Mouse (Mus musculus): ENCODE measurements around the gene Wdr17.

DNA sequence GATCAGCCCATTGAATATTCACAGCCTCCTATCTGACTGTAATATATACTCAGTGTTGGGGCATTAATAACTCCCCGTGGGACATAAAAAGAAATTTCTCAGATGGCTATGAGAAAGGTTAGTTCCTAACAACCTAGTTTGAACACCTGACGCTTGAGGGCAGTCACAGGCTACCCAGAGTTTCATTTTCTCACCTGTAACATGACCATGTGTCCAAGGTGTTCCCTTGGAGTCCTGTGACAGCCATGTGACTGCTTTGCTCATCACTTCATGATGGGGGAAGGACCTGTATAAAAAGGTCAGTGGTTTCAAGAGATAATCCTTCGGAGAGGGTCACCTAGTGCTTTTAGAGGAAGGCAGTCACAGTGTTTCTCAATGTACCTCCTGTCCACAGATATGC, 305.5 kb downstream of the Wdr17 start:
- TF ChIP-seq CTCF (IDR thresholded peaks at IDR 0.05) = no peak
- no peak for TF ChIP-seq POLR2A (IDR thresholded peaks at IDR 0.05; ENCODE audit: insufficient read depth, low read depth, low read length)

Data from heart, adult 2 months (tissue).